Mouse (Mus musculus): ENCODE results near the gene Nell2. TPM values are rescaled to one million over a fixed set of nuclear protein-coding genes. Genes with fewer than 3 reads are reported as not detected.
A peak's percentile ranks its signal among the peaks of the same experiment; 100 is the strongest.
"Not testable (repeated sequence)": the region's sequence is repeated elsewhere in the genome, so short reads cannot be mapped to it uniquely, and the experiment has no call there.

The Nell2 gene
- polyA plus RNA-seq, 2 experiments: 0.20 TPM

DNA sequence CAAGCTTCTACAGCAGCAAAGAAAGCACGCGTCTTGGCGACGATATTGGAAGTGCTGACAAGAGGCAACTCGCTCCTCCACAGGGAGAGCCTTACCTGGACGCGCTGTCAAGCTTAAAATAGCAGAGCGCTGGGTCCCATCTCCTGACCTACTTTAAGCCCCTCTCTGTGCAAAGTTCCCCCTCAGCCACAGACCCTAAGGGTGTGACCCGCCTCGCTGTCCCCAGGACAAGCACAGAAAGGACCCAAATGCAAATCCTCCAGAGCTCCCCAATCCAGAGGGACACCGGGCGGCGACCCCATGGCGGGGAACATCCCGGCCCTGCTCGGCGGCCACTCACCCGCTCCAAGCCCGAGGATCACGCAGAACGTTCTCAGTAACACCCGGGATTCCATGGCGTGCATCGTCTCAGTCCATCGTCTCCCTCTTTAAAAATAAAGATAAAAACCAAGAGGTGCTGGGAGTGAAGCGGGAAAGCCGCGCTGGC lies 855 bp downstream of the Nell2 start:
- ATAC-seq (ENCODE audit: insufficient read depth): no peak
- no peaks in the 10 kb centered on the region for H3K4me1 ChIP-seq (replicated peaks; ENCODE audit: control insufficient read depth in 2 of 2, insufficient read depth in 2 of 2, low read length in 1 of 2)
- no peaks in the 10 kb centered on the region for H3K9me3 ChIP-seq (ENCODE audit: control insufficient read depth, low read length)
- no peak for DNase-seq (ENCODE audit: low read depth in 3 of 3, low spot score in 3 of 3)
- TF ChIP-seq EP300 (IDR thresholded peaks at IDR 0.05; ENCODE audit: low read depth): no peak
- TF ChIP-seq CTCF (IDR thresholded peaks at IDR 0.05; ENCODE audit: low read depth): no peak
- H3K36me3 ChIP-seq (replicated peaks; ENCODE audit: control insufficient read depth, insufficient read depth, low read depth): no peaks in the 10 kb centered on the region
- H3K4me2 ChIP-seq (ENCODE audit: low read depth): no peak overlapping the region
- H3K4me3 ChIP-seq (ENCODE audit: insufficient read depth in 1 of 2, low read depth in 2 of 2, low read length in 2 of 2): no peak overlapping the region
- H3K27ac ChIP-seq: no peak overlapping the region
- H3K9ac ChIP-seq (replicated peaks): no peak overlapping the region
- WGBS (ENCODE audit: insufficient replicate concordance): 2% methylated on average over 28 of the region's 28 CpGs
- peaks cover 22% of the 10 kb centered on the region for H3K27me3 ChIP-seq (ENCODE audit: control insufficient read depth, insufficient read depth, low read length)

DNA sequence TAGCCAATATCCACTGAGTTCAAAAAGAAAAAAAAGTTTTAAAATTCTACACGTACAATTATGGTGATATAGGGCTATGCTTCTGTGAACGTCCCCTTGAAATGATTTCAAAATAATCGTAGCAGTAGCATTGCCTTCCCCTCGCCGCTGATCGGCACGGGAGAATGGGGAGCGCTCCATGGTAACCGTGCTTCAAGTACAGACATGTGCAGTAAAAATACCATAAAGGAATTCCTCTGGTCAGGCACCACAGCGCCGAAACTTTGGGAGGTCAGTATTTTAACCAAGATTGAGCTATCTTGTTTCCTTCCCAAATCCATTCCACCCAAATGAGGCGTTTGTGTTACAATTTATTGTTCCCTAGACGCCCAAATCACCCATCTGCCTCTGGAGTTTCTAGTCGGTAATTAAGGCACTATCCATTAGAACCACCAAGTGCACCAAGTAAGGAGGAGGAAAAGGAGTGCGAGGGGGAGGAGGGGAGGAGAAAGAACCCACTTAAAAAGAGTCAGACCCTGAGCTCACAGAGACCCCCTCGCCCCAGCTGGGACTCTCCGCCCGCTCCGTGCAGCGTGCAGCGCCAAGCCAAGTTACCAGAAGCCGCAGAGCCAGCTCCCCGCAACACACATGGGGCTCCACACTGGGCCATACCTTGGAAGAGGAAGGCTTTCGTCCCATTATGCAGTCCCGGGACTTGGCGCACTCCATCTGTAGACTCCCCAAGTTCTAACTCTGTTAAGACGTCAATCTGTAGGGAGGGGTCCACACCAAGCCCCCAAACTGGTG lies 1.5 kb downstream of the Nell2 start:
- H3K9ac ChIP-seq (replicated peaks): no peak overlapping the region
- WGBS (ENCODE audit: insufficient replicate concordance): 8% methylated on average over 27 of the region's 27 CpGs
- no peaks in the 10 kb centered on the region for H3K36me3 ChIP-seq (replicated peaks; ENCODE audit: control insufficient read depth, insufficient read depth, low read depth)
- no peak overlapping the region for H3K27ac ChIP-seq
- no peaks in the 10 kb centered on the region for H3K9me3 ChIP-seq (ENCODE audit: control insufficient read depth, low read length)
- no peak for ATAC-seq (ENCODE audit: insufficient read depth)
- no peaks in the 10 kb centered on the region for H3K4me1 ChIP-seq (replicated peaks; ENCODE audit: control insufficient read depth in 2 of 2, insufficient read depth in 2 of 2, low read length in 1 of 2)
- H3K4me3 ChIP-seq (ENCODE audit: insufficient read depth in 1 of 2, low read depth in 2 of 2, low read length in 2 of 2): no peak overlapping the region
- peaks cover 22% of the 10 kb centered on the region for H3K27me3 ChIP-seq (ENCODE audit: control insufficient read depth, insufficient read depth, low read length)
- no peak overlapping the region for H3K4me2 ChIP-seq (ENCODE audit: low read depth)
- DNase-seq (ENCODE audit: low read depth in 3 of 3, low spot score in 3 of 3): no peak
- TF ChIP-seq CTCF (IDR thresholded peaks at IDR 0.05; ENCODE audit: low read depth) (no peak), EP300 (IDR thresholded peaks at IDR 0.05; ENCODE audit: low read depth) (no peak)

DNA sequence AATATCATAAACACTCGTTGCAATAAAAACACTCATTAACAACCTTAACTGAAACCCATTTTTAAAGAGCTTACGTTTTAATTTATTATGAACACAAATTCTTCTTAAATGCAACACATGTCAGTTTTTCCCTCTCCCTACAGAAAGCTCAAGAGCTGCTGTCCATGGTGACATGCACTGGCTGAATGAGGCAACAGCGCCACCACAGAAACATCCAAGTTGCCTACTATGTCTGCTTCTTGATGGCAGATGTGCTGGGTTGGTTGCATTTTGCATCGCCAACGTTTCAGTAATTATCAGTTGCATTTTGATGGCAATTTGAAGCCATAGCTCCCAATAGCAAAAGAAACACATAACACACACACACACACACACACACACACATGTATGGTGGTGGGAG lies 2.4 kb downstream of the Nell2 start:
- no peak overlapping the region for H3K4me2 ChIP-seq (ENCODE audit: low read depth)
- peaks cover 22% of the 10 kb centered on the region for H3K27me3 ChIP-seq (ENCODE audit: control insufficient read depth, insufficient read depth, low read length)
- no peak overlapping the region for H3K9ac ChIP-seq (replicated peaks)
- H3K36me3 ChIP-seq (replicated peaks; ENCODE audit: control insufficient read depth, insufficient read depth, low read depth): no peaks in the 10 kb centered on the region
- WGBS (ENCODE audit: insufficient replicate concordance): 9% methylated on average over 5 of the region's 5 CpGs
- H3K4me1 ChIP-seq (replicated peaks; ENCODE audit: control insufficient read depth in 2 of 2, insufficient read depth in 2 of 2, low read length in 1 of 2): no peaks in the 10 kb centered on the region
- ATAC-seq (ENCODE audit: insufficient read depth) (no peak), DNase-seq (ENCODE audit: low read depth in 3 of 3, low spot score in 3 of 3) (no peak)
- H3K27ac ChIP-seq: no peak overlapping the region
- TF ChIP-seq CTCF (IDR thresholded peaks at IDR 0.05; ENCODE audit: low read depth) (peak; percentile 18; the same call in 1 of the 2 replicates), EP300 (IDR thresholded peaks at IDR 0.05; ENCODE audit: low read depth) (no peak)
- no peak overlapping the region for H3K4me3 ChIP-seq (ENCODE audit: insufficient read depth in 1 of 2, low read depth in 2 of 2, low read length in 2 of 2)
- H3K9me3 ChIP-seq (ENCODE audit: control insufficient read depth, low read length): no peaks in the 10 kb centered on the region

DNA sequence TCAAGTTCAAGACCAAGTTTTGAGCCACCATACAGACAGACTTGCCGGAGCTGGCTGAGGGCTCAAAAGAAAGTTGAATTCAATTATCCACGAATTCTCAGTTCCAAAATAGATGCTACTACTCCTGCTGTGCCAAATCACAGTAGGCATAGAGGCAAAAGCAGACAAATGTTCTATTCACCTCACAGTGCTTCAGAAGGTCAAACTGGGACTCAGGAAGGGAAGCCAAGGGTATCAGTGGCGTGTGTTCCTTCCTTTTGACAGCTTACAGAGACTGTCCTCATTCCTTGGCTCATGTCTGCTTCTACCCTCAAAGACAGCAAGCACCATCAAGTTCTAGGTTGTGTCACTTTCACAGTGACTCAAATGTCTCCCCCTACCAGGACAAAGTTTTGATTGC lies 10.2 kb downstream of the Nell2 start:
- Histone ChIP-seq H3K36me3 (replicated peaks; ENCODE audit: control insufficient read depth, insufficient read depth, low read depth) (no peaks in the 10 kb centered on the region), H3K4me1 (replicated peaks; ENCODE audit: control insufficient read depth in 2 of 2, insufficient read depth in 2 of 2, low read length in 1 of 2) (no peaks in the 10 kb centered on the region), H3K4me3 (ENCODE audit: insufficient read depth in 1 of 2, low read depth in 2 of 2, low read length in 2 of 2) (no peak overlapping the region), H3K9me3 (ENCODE audit: control insufficient read depth, low read length) (no peaks in the 10 kb centered on the region), H3K27ac (no peak overlapping the region), H3K9ac (replicated peaks) (no peak overlapping the region), H3K27me3 (ENCODE audit: control insufficient read depth, insufficient read depth, low read length) (no peaks in the 10 kb centered on the region), H3K4me2 (ENCODE audit: low read depth) (no peak overlapping the region)
- WGBS (ENCODE audit: insufficient replicate concordance): 43% methylated on average over 3 of the region's 3 CpGs
- no peak for ATAC-seq (ENCODE audit: insufficient read depth)
- no peak for TF ChIP-seq CTCF (IDR thresholded peaks at IDR 0.05; ENCODE audit: low read depth)
- TF ChIP-seq EP300 (IDR thresholded peaks at IDR 0.05; ENCODE audit: low read depth): no peak
- DNase-seq (ENCODE audit: low read depth in 3 of 3, low spot score in 3 of 3): no peak

DNA sequence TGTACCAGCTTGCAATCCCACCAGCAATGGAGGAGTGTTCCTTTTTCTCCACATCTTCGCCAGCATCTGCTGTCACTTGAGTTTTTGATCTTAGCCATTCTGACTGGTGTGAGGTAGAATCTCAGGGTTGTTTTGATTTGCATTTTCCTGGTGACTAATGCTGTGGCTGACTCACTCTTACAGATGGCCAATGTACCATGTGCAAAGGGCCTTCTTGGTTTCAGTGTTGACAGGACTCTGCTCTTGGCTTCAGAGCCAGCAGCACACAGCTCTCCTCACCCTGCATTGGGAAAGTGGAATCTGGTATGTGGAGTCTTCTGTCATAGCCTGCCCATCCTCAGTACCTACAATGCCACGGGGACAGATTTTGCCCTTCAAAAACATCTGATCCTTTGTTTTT lies 15.1 kb downstream of the Nell2 start:
- H3K36me3 ChIP-seq (replicated peaks; ENCODE audit: control insufficient read depth, insufficient read depth, low read depth): not testable (repeated sequence)

More for the DNA sequence above, 15.1 kb downstream of the Nell2 start:
- not testable (repeated sequence) for H3K4me2 ChIP-seq (ENCODE audit: low read depth); H3K9me3 ChIP-seq (ENCODE audit: control insufficient read depth, low read length); ATAC-seq (ENCODE audit: insufficient read depth); H3K4me3 ChIP-seq (ENCODE audit: insufficient read depth in 1 of 2, low read depth in 2 of 2, low read length in 2 of 2); H3K27me3 ChIP-seq (ENCODE audit: control insufficient read depth, insufficient read depth, low read length); H3K9ac ChIP-seq (replicated peaks); DNase-seq (ENCODE audit: low read depth in 3 of 3, low spot score in 3 of 3); H3K4me1 ChIP-seq (replicated peaks; ENCODE audit: control insufficient read depth in 2 of 2, insufficient read depth in 2 of 2, low read length in 1 of 2); H3K27ac ChIP-seq
- WGBS (ENCODE audit: insufficient replicate concordance): 46% methylated on average over 2 of the region's 2 CpGs
